Comparison of ENCODE assay signal across 8 mouse cellular contexts in the genomic region with DNA sequence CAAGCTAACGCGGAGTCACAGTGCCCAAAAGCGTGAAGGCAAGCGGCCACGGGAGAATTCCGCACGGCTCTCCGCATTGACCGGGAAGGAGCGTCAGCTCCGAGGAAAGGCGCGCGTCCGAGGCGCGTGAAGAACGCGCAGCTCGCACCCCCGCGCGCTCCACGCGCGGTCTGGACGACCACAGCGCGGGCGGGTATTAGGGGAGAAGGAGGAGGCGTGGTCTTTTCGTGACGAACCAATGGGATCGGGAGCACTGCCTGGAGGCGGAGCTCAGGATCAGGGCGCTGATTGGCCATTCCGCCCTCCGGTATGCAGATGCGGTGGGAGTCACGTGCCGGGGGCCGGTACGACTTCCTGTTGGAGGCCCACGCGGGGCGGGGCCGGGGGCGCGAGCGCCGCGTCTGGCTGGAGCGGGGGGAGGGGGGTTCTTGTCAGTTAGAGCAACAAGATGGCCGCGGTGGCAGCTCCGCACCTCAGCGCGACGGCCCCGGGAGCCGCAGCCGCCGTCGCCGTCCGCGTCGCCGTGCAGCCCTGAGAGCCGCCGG. TPM values are rescaled to one million over a fixed set of nuclear protein-coding genes. Genes with fewer than 3 reads are reported as not detected.
DNase-seq lines count a peak whose midpoint lies in the region; ATAC-seq and TF ChIP-seq lines count a peak whose summit lies in the region.

No protein-coding gene starts in this region.

- no peak for TF ChIP-seq RAD21 in MEL (IDR thresholded peaks at IDR 0.05; ENCODE audit: low read depth, low read length)

- peaks cover 0 to 23% of the 10 kb centered on the region in 2 experiments; a peak in 2 of 4 replicates for H3K36me3 ChIP-seq in MEL (ENCODE audit: control insufficient read depth in 1 of 2, insufficient read depth in 2 of 2, low read length in 2 of 2)
- no peaks in the 10 kb centered on the region for H3K36me3 ChIP-seq in forebrain, postnatal 0 days (ENCODE audit: insufficient read depth)
- H3K36me3 ChIP-seq in lung, embryonic 15.5 days, result no peaks in the 10 kb centered on the region

- ATAC-seq in forebrain, postnatal 0 days, result peak; percentile 95
- ATAC-seq in lung, embryonic 15.5 days (ENCODE audit: borderline replicate concordance, extremely low read depth, low FRiP score, low TSS enrichment), result peak; percentile 98

- peak overlapping the region; percentile 59 for H3K27ac ChIP-seq in MEL (ENCODE audit: control insufficient read depth, low read depth, low read length)
- H3K27ac ChIP-seq in cerebellum, adult 2 months (ENCODE audit: insufficient read depth, low read length), result peak overlapping the region; percentile 98
- H3K27ac ChIP-seq in forebrain, postnatal 0 days (ENCODE audit: low read depth, low read length), result peak overlapping the region; percentile 99
- peak overlapping the region; percentile 96 for H3K27ac ChIP-seq in lung, embryonic 15.5 days

- H3K27me3 ChIP-seq in MEL (ENCODE audit: control insufficient read depth in 1 of 2, insufficient read depth in 2 of 2, low read length in 2 of 2), result peaks cover 7 to 11% of the 10 kb centered on the region in 2 experiments
- H3K27me3 ChIP-seq in cerebellum, adult 2 months (ENCODE audit: control insufficient read depth, insufficient read depth, low read length), result no peaks in the 10 kb centered on the region
- H3K27me3 ChIP-seq in forebrain, postnatal 0 days (ENCODE audit: insufficient read depth, low read length), result no peaks in the 10 kb centered on the region
- peaks cover 16% of the 10 kb centered on the region for H3K27me3 ChIP-seq in lung, embryonic 15.5 days

- H3K9me3 ChIP-seq in MEL (replicated peaks; ENCODE audit: insufficient read depth, low read length), result no peaks in the 10 kb centered on the region
- no peaks in the 10 kb centered on the region for H3K9me3 ChIP-seq in forebrain, postnatal 0 days (ENCODE audit: low read length)
- H3K9me3 ChIP-seq in lung, embryonic 15.5 days, result no peaks in the 10 kb centered on the region

- peak; percentile 100 for DNase-seq in MEL (ENCODE audit: low read depth, low spot score)
- DNase-seq in cerebellum, adult 2 months, result peak; percentile 99 to 100
- DNase-seq in forebrain, postnatal 0 days, result peak; percentile 100
- peak; percentile 99 for DNase-seq in heart, postnatal 4 days
- peak; percentile 99 to 100 for DNase-seq in layer of hippocampus, adult 8-10 months (ENCODE audit: low spot score in 2 of 2)
- DNase-seq in ovary, adult 18-20 months (ENCODE audit: low spot score), result peak; percentile 100
- DNase-seq in thymus, postnatal 0 days (ENCODE audit: low spot score), result peak; percentile 100

- H3K79me2 ChIP-seq in MEL (ENCODE audit: control insufficient read depth, insufficient read depth, low read length, poor library complexity), result peaks cover 44% of the 10 kb centered on the region

- peak; percentile 100 for TF ChIP-seq POLR2A in MEL (IDR thresholded peaks at IDR 0.05; ENCODE audit: control insufficient read depth in 1 of 2, insufficient read depth in 1 of 2, low read depth in 1 of 2, low read length in 2 of 2, poor library complexity in 1 of 2)
- TF ChIP-seq POLR2A in cerebellum, adult 2 months (IDR thresholded peaks at IDR 0.05; ENCODE audit: borderline replicate concordance, insufficient read depth, low read length), result peak; percentile 97

- WGBS in cerebellum, adult 2 months, result under 1% methylated on average over 71 of the region's 71 CpGs
- 4% methylated on average over 51 of the region's 71 CpGs for WGBS in forebrain, postnatal 0 days
- WGBS in lung, embryonic 15.5 days, result 1% methylated on average over 62 of the region's 71 CpGs

- H3K4me2 ChIP-seq in forebrain, postnatal 0 days (ENCODE audit: low read depth), result peak overlapping the region; percentile 72
- peak overlapping the region; percentile 95 for H3K4me2 ChIP-seq in lung, embryonic 15.5 days

- 0 out of 6 replicates have a peak, but pooled peaks of 1 of the 3 experiments have one; percentile 2 for TF ChIP-seq CTCF in MEL (IDR thresholded peaks at IDR 0.05 in 2 of 3, conservative IDR thresholded peaks at IDR 0.05 in 1 of 3; ENCODE audit: control insufficient read depth in 1 of 3, insufficient read depth in 1 of 3, low read depth in 2 of 3, low read length in 3 of 3, poor library complexity in 1 of 3, severe bottlenecking in 1 of 3)
- TF ChIP-seq CTCF in cerebellum, adult 2 months (IDR thresholded peaks at IDR 0.05; ENCODE audit: borderline replicate concordance, insufficient read depth, low read depth, low read length), result no peak
- no peak for TF ChIP-seq CTCF in forebrain, postnatal 0 days (IDR thresholded peaks at IDR 0.05; ENCODE audit: low read depth)

- peaks cover 18 to 21% of the 10 kb centered on the region in 2 experiments for H3K4me1 ChIP-seq in MEL (ENCODE audit: control insufficient read depth in 1 of 2, insufficient read depth in 2 of 2, low read length in 2 of 2)
- peaks cover 5% of the 10 kb centered on the region for H3K4me1 ChIP-seq in cerebellum, adult 2 months (ENCODE audit: control insufficient read depth, insufficient read depth, low read length)
- peaks cover 17% of the 10 kb centered on the region for H3K4me1 ChIP-seq in forebrain, postnatal 0 days (ENCODE audit: insufficient read depth)
- peaks cover 34% of the 10 kb centered on the region for H3K4me1 ChIP-seq in lung, embryonic 15.5 days

- TF ChIP-seq EP300 in MEL (IDR thresholded peaks at IDR 0.05; ENCODE audit: low read depth in 1 of 2, low read length in 2 of 2), result peak in 1 of 2 experiments; percentile 59; a peak in 2 of 4 replicates

- H3K9ac ChIP-seq in MEL (ENCODE audit: control insufficient read depth, low read depth, low read length, poor library complexity, severe bottlenecking), result peak overlapping the region; percentile 81
- peak overlapping the region; percentile 93 for H3K9ac ChIP-seq in forebrain, postnatal 0 days
- H3K9ac ChIP-seq in lung, embryonic 15.5 days, result peak overlapping the region; percentile 96

- H3K4me3 ChIP-seq in MEL (ENCODE audit: control insufficient read depth in 1 of 2, insufficient read depth in 1 of 2, low read depth in 2 of 2, low read length in 2 of 2), result peak overlapping the region; percentile 79 to 93
- H3K4me3 ChIP-seq in cerebellum, adult 2 months (replicated peaks; ENCODE audit: insufficient read depth, low read depth, low read length), result peak overlapping the region; percentile 91
- H3K4me3 ChIP-seq in forebrain, postnatal 0 days (ENCODE audit: low read depth, low read length), result peak overlapping the region; percentile 93
- peak overlapping the region; percentile 80 for H3K4me3 ChIP-seq in lung, embryonic 15.5 days

TF ChIP-seq in MEL, 35 proteins besides CTCF, POLR2A, EP300 and RAD21 (continues in another document):
- TF ChIP-seq USF1 (IDR thresholded peaks at IDR 0.05; ENCODE audit: low read depth, low read length) (peak; percentile 100), ZNF384 (IDR thresholded peaks at IDR 0.05; ENCODE audit: low read depth, low read length) (no peak), SIN3A (IDR thresholded peaks at IDR 0.05; ENCODE audit: low read length) (peak; percentile 58; the same call in 1 of the 2 replicates), ETS1 (IDR thresholded peaks at IDR 0.05; ENCODE audit: low read depth, low read length) (peak; percentile 70; the same call in 1 of the 2 replicates), GATA1 (IDR thresholded peaks at IDR 0.05; ENCODE audit: low read depth, low read length) (no peak), E2F4 (IDR thresholded peaks at IDR 0.05; ENCODE audit: borderline replicate concordance, low read depth, low read length) (peak; percentile 78; the same call in 1 of the 2 replicates), TBP (IDR thresholded peaks at IDR 0.05; ENCODE audit: low read depth, low read length) (peak; percentile 97), HCFC1 (IDR thresholded peaks at IDR 0.05; ENCODE audit: low read depth, low read length) (peak; percentile 75), ZKSCAN1 (IDR thresholded peaks at IDR 0.05; ENCODE audit: low read depth, low read length) (no peak), RCOR1 (IDR thresholded peaks at IDR 0.05; ENCODE audit: low read depth, low read length) (no peak), CHD1 (IDR thresholded peaks at IDR 0.05; ENCODE audit: low read depth, low read length) (no peak), ELF1 (IDR thresholded peaks at IDR 0.05; ENCODE audit: low read depth, low read length) (peak; percentile 89), NELFE (IDR thresholded peaks at IDR 0.05; ENCODE audit: low read depth, low read length) (peak; percentile 100), MXI1 (IDR thresholded peaks at IDR 0.05; ENCODE audit: low read depth, low read length) (peak; percentile 83; the same call in 1 of the 2 replicates), SMC3 (IDR thresholded peaks at IDR 0.05; ENCODE audit: low read depth, low read length) (no peak), POLR2AphosphoS5 (IDR thresholded peaks at IDR 0.05; ENCODE audit: borderline replicate concordance, low read depth, low read length) (no peak), MAZ (IDR thresholded peaks at IDR 0.05; ENCODE audit: low read depth, low read length) (peak; percentile 96), NRF1 (IDR thresholded peaks at IDR 0.05; ENCODE audit: insufficient read depth, low read depth, low read length, poor library complexity, severe bottlenecking) (no peak), MAX (IDR thresholded peaks at IDR 0.05; ENCODE audit: low read length) (peak; percentile 97), MYB (IDR thresholded peaks at IDR 0.05; ENCODE audit: low read depth, low read length) (no peak), POLR2AphosphoS2 (IDR thresholded peaks at IDR 0.05; ENCODE audit: low read length) (peak; percentile 95), CHD2 (IDR thresholded peaks at IDR 0.05; ENCODE audit: low read length) (0 out of 2 replicates have a peak, but pooled peaks have one; percentile 15), MYC (IDR thresholded peaks at IDR 0.05; ENCODE audit: low read depth, low read length) (peak; percentile 56), MEF2A (IDR thresholded peaks at IDR 0.05; ENCODE audit: extremely low read depth, insufficient replicate concordance, low read depth, low read length, poor library complexity, severe bottlenecking) (no peak), UBTF (IDR thresholded peaks at IDR 0.05; ENCODE audit: borderline replicate concordance, insufficient read depth, low read depth, low read length) (no peak)

RNA-seq across cellular contexts. Expression of a gene that starts 0.4 kb away (rescaled TPM):
- total RNA-seq in MEL (2012; rRNA removed), result 19.1 and 19.7 TPM in 2 replicates
- 10 to 100 TPM in 1 of 2 experiments, not detected in 1; 16.0 TPM for polyA plus RNA-seq in MEL (2012; ENCODE audit: insufficient read depth in 1 of 2, insufficient read length in 2 of 2, low read depth in 1 of 2, low replicate concordance in 2 of 2, missing spikeins in 1 of 2)
- polyA plus RNA-seq in cerebellum, adult 2 months (2012; rRNA removed), result 43.8 and 52.1 TPM in 2 replicates
- total RNA-seq in forebrain, postnatal 0 days (2014; rRNA removed), result 56.9 and 71.6 TPM in 2 replicates
- polyA plus RNA-seq in forebrain, postnatal 0 days (2015; fragmentation: Nextera tagmentation; extraction: Ambion mirVana), result 13.1 and 19.9 TPM in 2 replicates
- total RNA-seq in heart, postnatal 4 days (2021), result 10 to 100 TPM; 25.4 to 27.4 TPM
- 10 to 100 TPM; 69.4 to 83.2 (median 76.7) TPM for total RNA-seq in layer of hippocampus, adult 8-10 months (2022)
- polyA plus RNA-seq in lung, embryonic 15.5 days (2015; fragmentation: Nextera tagmentation; extraction: Ambion mirVana), result 9.0 and 10.7 TPM in 2 replicates
- polyA plus RNA-seq in thymus, postnatal 0 days (2015; fragmentation: Nextera tagmentation; extraction: Ambion mirVana), result 13.2 and 18.7 TPM in 2 replicates

Comparison
In these comparisons a context has a peak if more than half of its experiments do, and no peak if none do; other contexts are left out.
1. Peak in every context shown above with its lines: DNase-seq, ATAC-seq, H3K4me3 ChIP-seq and H3K27ac ChIP-seq.